Mouse (Mus musculus) kidney, adult 18-20 months (tissue): ENCODE results near the gene Pagr1b.

Source experiments
- DNase-seq: peaks from one replicate; pipeline ENCODE4 v3.0.0; 2021

Gene Pagr1b

GRCm38 (mm10) chr7:126988816-126989215 lies 27.5 kb downstream of the Pagr1b start:
- DNase-seq: no peak

GRCm38 (mm10) chr7:126986319-126986718 lies 30.0 kb downstream of the Pagr1b start:
- DNase-seq: peak; percentile 72

GRCm38 (mm10) chr7:126984667-126985444 lies 31.4 kb downstream of the Pagr1b start:
- DNase-seq: no peak

GRCm38 (mm10) chr7:126983113-126983512 lies 33.2 kb downstream of the Pagr1b start:
- no peak for DNase-seq

GRCm38 (mm10) chr7:126982054-126982453 lies 34.2 kb downstream of the Pagr1b start:
- no peak for DNase-seq

GRCm38 (mm10) chr7:126981601-126982000 lies 34.7 kb downstream of the Pagr1b start:
- DNase-seq: no peak

- no peak for DNase-seq
Measured at GRCm38 (mm10) chr7:126978841-126979240, 37.4 kb downstream of the Pagr1b start.

- DNase-seq: peak; percentile 36
Measured at GRCm38 (mm10) chr7:126976878-126977459, 39.3 kb downstream of the Pagr1b start.

GRCm38 (mm10) chr7:126975950-126976866 lies 40.1 kb downstream of the Pagr1b start, which contains the start of gene Cdiptos:
Gene Cdiptos (minus strand): TSS chr7:126976098.
- DNase-seq: peak; percentile 97

- DNase-seq: no peak
Measured at GRCm38 (mm10) chr7:126975893-126975949, 40.6 kb downstream of the Pagr1b start, which contains the start of gene Cdipt. Gene Cdipt (plus strand): TSS chr7:126975914.

GRCm38 (mm10) chr7:126975493-126975892 lies 40.8 kb downstream of the Pagr1b start:
- no peak for DNase-seq

GRCm38 (mm10) chr7:126967361-126967760 lies 48.9 kb downstream of the Pagr1b start:
- DNase-seq: no peak

- DNase-seq: no peak
Measured at GRCm38 (mm10) chr7:126965568-126965967, 50.7 kb downstream of the Pagr1b start.

- DNase-seq: peak; percentile 74
Measured at GRCm38 (mm10) chr7:126963548-126964286, 52.6 kb downstream of the Pagr1b start.

- no peak for DNase-seq
Measured at GRCm38 (mm10) chr7:126961965-126962364, 54.3 kb downstream of the Pagr1b start.

GRCm38 (mm10) chr7:126961095-126961494 lies 55.2 kb downstream of the Pagr1b start:
- DNase-seq: no peak

- no peak for DNase-seq
Measured at GRCm38 (mm10) chr7:126959780-126960179, 56.5 kb downstream of the Pagr1b start.

GRCm38 (mm10) chr7:126955125-126955524 lies 61.2 kb downstream of the Pagr1b start:
- DNase-seq: no peak

GRCm38 (mm10) chr7:126952646-126953045 lies 63.6 kb downstream of the Pagr1b start:
- no peak for DNase-seq

- DNase-seq: no peak
Measured at GRCm38 (mm10) chr7:126951741-126952140, 64.5 kb downstream of the Pagr1b start.
